Mouse (Mus musculus) intestine, embryonic 15.5 days (tissue): ENCODE measurements around the gene 2810006K23Rik. TPM values are rescaled to one million over a fixed set of nuclear protein-coding genes. Genes with fewer than 3 reads are reported as not detected.

Experiments
- ATAC-seq: fragments of 200-750 bp; cut with Nextera tagmentation; 2 replicates; pipeline ENCODE4 v1.8.0; 2017; ENCODE audit warnings: moderate TSS enrichment, moderate library complexity
- H3K27ac ChIP-seq: fragments of 300-500 bp; sonication (generic); 2 replicates; pipeline ENCODE4 v1.5.1; 2015; ENCODE audit warnings: mild to moderate bottlenecking, inconsistent platforms
- H3K27me3 ChIP-seq: fragments of 300-500 bp; sonication (generic); replicated peaks from 2 replicates; pipeline ENCODE4 v1.6.1; 2015; ENCODE audit warnings: inconsistent platforms
- H3K36me3 ChIP-seq: fragments of 300-500 bp; sonication (generic); 2 replicates; pipeline ENCODE4 v1.6.1; 2015; ENCODE audit warnings: inconsistent platforms
- H3K4me1 ChIP-seq: fragments of 300-500 bp; sonication (generic); replicated peaks from 2 replicates; pipeline ENCODE4 v1.6.1; 2015; ENCODE audit warnings: inconsistent platforms
- H3K4me2 ChIP-seq: fragments of 300-500 bp; sonication (generic); replicated peaks from 2 replicates; pipeline ENCODE4 v1.6.1; 2015; ENCODE audit warnings: mild to moderate bottlenecking, inconsistent platforms
- H3K4me3 ChIP-seq: fragments of 300-500 bp; sonication (generic); replicated peaks from 2 replicates; pipeline ENCODE4 v1.5.1; 2015; ENCODE audit warnings: inconsistent platforms
- H3K9ac ChIP-seq: fragments of 300-500 bp; sonication (generic); 2 replicates; pipeline ENCODE4 v1.6.1; 2015; ENCODE audit warnings: inconsistent platforms
- H3K9me3 ChIP-seq: fragments of 300-500 bp; sonication (generic); 2 replicates; pipeline ENCODE4 v1.6.1; 2016; ENCODE audit warnings: inconsistent platforms
- WGBS: fragments of 180-500 bp; shearing (Covaris S2); methylation state at CpG from one replicate; pipeline ENCODE4 v1.1.7; 2015; 5-methylcytosine and 5-hydroxymethylcytosine counted together
- polyA plus RNA-seq: library from polyadenylated mRNA; unstranded; fragments of >200 nt; fragmentation: Nextera tagmentation; extraction: Ambion mirVana; gene quantifications from 2 replicates; pipeline ENCODE4 v1.2.1, GENCODE M21; 2015

Gene 2810006K23Rik
- polyA plus RNA-seq, 1 experiment from 2014 or later, result 13.4 TPM

- H3K36me3 ChIP-seq, result peaks cover 4% of the 10 kb centered on the region
- H3K27me3 ChIP-seq, result no peaks in the 10 kb centered on the region
- H3K9ac ChIP-seq, result no peak overlapping the region
- no peak overlapping the region for H3K27ac ChIP-seq
- no peak for ATAC-seq
- H3K4me1 ChIP-seq, result no peaks in the 10 kb centered on the region
- no peak overlapping the region for H3K4me2 ChIP-seq
- 91% methylated on average over 6 of the region's 6 CpGs for WGBS
- H3K4me3 ChIP-seq, result no peak overlapping the region
- no peaks in the 10 kb centered on the region for H3K9me3 ChIP-seq
Measured at GRCm38 (mm10) chr5:124364173-124364918, 36.5 kb downstream of the 2810006K23Rik start.

GRCm38 (mm10) chr5:124365754-124366153 is 37.9 kb downstream of the 2810006K23Rik start:
- H3K4me3 ChIP-seq, result no peak overlapping the region
- H3K9ac ChIP-seq, result no peak overlapping the region
- no peaks in the 10 kb centered on the region for H3K4me1 ChIP-seq
- H3K27me3 ChIP-seq, result no peaks in the 10 kb centered on the region
- H3K36me3 ChIP-seq, result peaks cover 5% of the 10 kb centered on the region
- H3K27ac ChIP-seq, result no peak overlapping the region
- ATAC-seq, result no peak
- H3K4me2 ChIP-seq, result no peak overlapping the region
- 88% methylated on average over 2 of the region's 2 CpGs for WGBS
- H3K9me3 ChIP-seq, result no peaks in the 10 kb centered on the region

GRCm38 (mm10) chr5:124366721-124367120 is 38.8 kb downstream of the 2810006K23Rik start:
- Histone ChIP-seq H3K9ac (no peak overlapping the region), H3K9me3 (no peaks in the 10 kb centered on the region), H3K4me3 (no peak overlapping the region), H3K4me1 (no peaks in the 10 kb centered on the region), H3K4me2 (no peak overlapping the region), H3K27me3 (no peaks in the 10 kb centered on the region), H3K36me3 (peaks cover 15% of the 10 kb centered on the region), H3K27ac (no peak overlapping the region)
- no peak for ATAC-seq
- 73% methylated on average over 3 of the region's 3 CpGs for WGBS

GRCm38 (mm10) chr5:124374298-124374697 is 46.4 kb downstream of the 2810006K23Rik start:
- no peak for ATAC-seq
- no peak overlapping the region for H3K4me3 ChIP-seq
- H3K4me2 ChIP-seq, result no peak overlapping the region
- H3K9me3 ChIP-seq, result no peaks in the 10 kb centered on the region
- WGBS, result 98% methylated on average over 7 of the region's 7 CpGs
- H3K27ac ChIP-seq, result no peak overlapping the region
- peaks cover 49% of the 10 kb centered on the region for H3K36me3 ChIP-seq
- H3K4me1 ChIP-seq, result no peaks in the 10 kb centered on the region
- no peaks in the 10 kb centered on the region for H3K27me3 ChIP-seq
- no peak overlapping the region for H3K9ac ChIP-seq

- ATAC-seq, result no peak
- peaks cover 52% of the 10 kb centered on the region for H3K36me3 ChIP-seq
- 95% methylated on average over 1 of the region's 1 CpGs for WGBS
Measured at GRCm38 (mm10) chr5:124376401-124376800, 48.5 kb downstream of the 2810006K23Rik start.

GRCm38 (mm10) chr5:124377149-124377548 is 49.3 kb downstream of the 2810006K23Rik start:
- no peak overlapping the region for H3K27ac ChIP-seq
- no peak for ATAC-seq
- peaks cover 52% of the 10 kb centered on the region for H3K36me3 ChIP-seq
- H3K9me3 ChIP-seq, result no peaks in the 10 kb centered on the region
- no peak overlapping the region for H3K9ac ChIP-seq
- H3K27me3 ChIP-seq, result no peaks in the 10 kb centered on the region
- 90% methylated on average over 4 of the region's 4 CpGs for WGBS
- no peaks in the 10 kb centered on the region for H3K4me1 ChIP-seq
- H3K4me2 ChIP-seq, result no peak overlapping the region
- H3K4me3 ChIP-seq, result no peak overlapping the region

More at GRCm38 (mm10) chr5:124376401-124376800, 48.5 kb downstream of the 2810006K23Rik start:
- Histone ChIP-seq H3K4me3 (no peak overlapping the region), H3K4me1 (no peaks in the 10 kb centered on the region), H3K4me2 (no peak overlapping the region), H3K27me3 (no peaks in the 10 kb centered on the region), H3K9me3 (no peaks in the 10 kb centered on the region), H3K9ac (no peak overlapping the region), H3K27ac (no peak overlapping the region)

- Histone ChIP-seq H3K9ac (no peak overlapping the region), H3K36me3 (peaks cover 44% of the 10 kb centered on the region), H3K4me2 (no peak overlapping the region), H3K27ac (no peak overlapping the region), H3K4me3 (no peak overlapping the region), H3K9me3 (no peaks in the 10 kb centered on the region), H3K4me1 (no peaks in the 10 kb centered on the region), H3K27me3 (no peaks in the 10 kb centered on the region)
- no peak for ATAC-seq
- 100% methylated on average over 1 of the region's 1 CpGs for WGBS
Measured at GRCm38 (mm10) chr5:124380121-124380520, 52.2 kb downstream of the 2810006K23Rik start.

- H3K36me3 ChIP-seq, result peaks cover 32% of the 10 kb centered on the region
- no peak for ATAC-seq
- no peak overlapping the region for H3K27ac ChIP-seq
- H3K27me3 ChIP-seq, result no peaks in the 10 kb centered on the region
- H3K4me1 ChIP-seq, result no peaks in the 10 kb centered on the region
- no peak overlapping the region for H3K4me3 ChIP-seq
- no peak overlapping the region for H3K4me2 ChIP-seq
- no peak overlapping the region for H3K9ac ChIP-seq
- no peaks in the 10 kb centered on the region for H3K9me3 ChIP-seq
- WGBS, result 67% methylated on average over 5 of the region's 5 CpGs
Measured at GRCm38 (mm10) chr5:124387932-124388331, 60.0 kb downstream of the 2810006K23Rik start.

Other genes starting within 250 kb of the 2810006K23Rik start
- 2.3 and 2.5 TPM in 2 replicates for gene Abcb9, start 232.3 kb upstream of the 2810006K23Rik start, polyA plus RNA-seq
- gene Ogfod2, start 215.8 kb upstream of the 2810006K23Rik start, polyA plus RNA-seq, result 26.3 and 29.2 TPM in 2 replicates
- gene Arl6ip4, start 212.0 kb upstream of the 2810006K23Rik start, polyA plus RNA-seq, result 90.8 and 95.4 TPM in 2 replicates
- gene Pitpnm2, start 78.3 kb upstream of the 2810006K23Rik start, polyA plus RNA-seq, result 3.1 and 3.8 TPM in 2 replicates
- gene Mphosph9, start 117 bp upstream of the 2810006K23Rik start, polyA plus RNA-seq, result 8.0 and 10.3 TPM in 2 replicates
- 69.0 and 118 TPM in 2 replicates for gene Cdk2ap1, start 35.0 kb downstream of the 2810006K23Rik start, polyA plus RNA-seq
- gene Sbno1, start 97.9 kb downstream of the 2810006K23Rik start, polyA plus RNA-seq, result 78.6 and 90.3 TPM in 2 replicates
- 93.5 and 105 TPM in 2 replicates for gene Kmt5a, start 111.8 kb downstream of the 2810006K23Rik start, polyA plus RNA-seq
- gene Rilpl2, start 150.3 kb downstream of the 2810006K23Rik start, polyA plus RNA-seq, result 44.0 and 46.2 TPM in 2 replicates
- gene Snrnp35, start 155.0 kb downstream of the 2810006K23Rik start, polyA plus RNA-seq, result 21.4 and 23.6 TPM in 2 replicates
- gene Rilpl1, start 203.3 kb downstream of the 2810006K23Rik start, polyA plus RNA-seq, result 10.3 and 11.9 TPM in 2 replicates
- 642 and 660 TPM in 2 replicates for gene Tmed2, start 212.6 kb downstream of the 2810006K23Rik start, polyA plus RNA-seq
- 13.9 and 15.9 TPM in 2 replicates for gene Ddx55, start 224.8 kb downstream of the 2810006K23Rik start, polyA plus RNA-seq